In the genomic region with DNA sequence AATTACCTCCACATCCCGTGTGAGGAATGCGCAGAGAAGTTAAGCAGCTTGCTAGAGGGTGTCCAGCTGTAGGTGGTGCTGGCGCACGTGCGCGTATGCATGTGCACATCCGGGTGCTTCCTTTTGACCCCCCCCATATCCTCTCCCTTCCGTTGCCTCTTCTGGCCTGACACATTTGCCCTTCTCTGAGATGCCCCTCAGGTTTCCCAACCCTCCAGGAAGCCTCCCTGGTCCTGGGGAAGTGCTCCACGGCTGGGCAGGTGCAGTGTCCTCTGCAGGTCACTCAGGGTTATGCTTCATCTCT, we compare ENCODE assay signal across 22 mouse cellular contexts. TPM values are rescaled to one million over a fixed set of nuclear protein-coding genes. Genes with fewer than 3 reads are reported as not detected.
DNase-seq lines count a peak whose midpoint lies in the region; ATAC-seq and TF ChIP-seq lines count a peak whose summit lies in the region.
"Had no signal": no experiment of that assay in that cellular context is flagged by ENCODE, and none has a peak within 500 bp of the region (broad histone marks: within the 10 kb centered on the region; RNA-seq: fewer than 3 reads in every experiment).

No protein-coding gene starts in this region.

- no peak overlapping the region for H3K4me3 ChIP-seq in heart, embryonic 14.5 days (ENCODE audit: control insufficient read depth in 1 of 2, insufficient read depth in 1 of 2, low read depth in 1 of 2, low read length in 2 of 2)
- no peak overlapping the region for H3K4me3 ChIP-seq in cerebellum, adult 2 months (replicated peaks; ENCODE audit: insufficient read depth, low read depth, low read length)
- H3K4me3 ChIP-seq: embryonic facial prominence, embryonic 15.5 days; liver, embryonic 15.5 days; neural tube, embryonic 13.5 days had no signal

- H3K9ac ChIP-seq in heart, embryonic 14.5 days (ENCODE audit: low read length) = peak overlapping the region; percentile 55; the same call in 1 of the 2 replicates
- H3K9ac ChIP-seq: embryonic facial prominence, embryonic 15.5 days; liver, embryonic 15.5 days; neural tube, embryonic 13.5 days had no signal

- TF ChIP-seq CTCF in cerebellum, adult 2 months (IDR thresholded peaks at IDR 0.05; ENCODE audit: borderline replicate concordance, insufficient read depth, low read depth, low read length) = no peak

- no peaks in the 10 kb centered on the region for H3K9me3 ChIP-seq in heart, embryonic 14.5 days (ENCODE audit: control insufficient read depth, low read length)
- H3K9me3 ChIP-seq: embryonic facial prominence, embryonic 15.5 days; G1E; liver, embryonic 15.5 days; neural tube, embryonic 13.5 days had no signal

- H3K36me3 ChIP-seq in heart, embryonic 14.5 days (ENCODE audit: control insufficient read depth, insufficient read depth, low read length) = no peaks in the 10 kb centered on the region
- H3K36me3 ChIP-seq: embryonic facial prominence, embryonic 15.5 days; G1E; liver, embryonic 15.5 days; neural tube, embryonic 13.5 days had no signal

- H3K4me1 ChIP-seq in heart, embryonic 14.5 days (ENCODE audit: control insufficient read depth in 2 of 2, insufficient read depth in 2 of 2, low read length in 2 of 2) = peaks cover 50 to 65% of the 10 kb centered on the region in 2 experiments
- peaks cover 38% of the 10 kb centered on the region for H3K4me1 ChIP-seq in cerebellum, adult 2 months (ENCODE audit: control insufficient read depth, insufficient read depth, low read length)
- H3K4me1 ChIP-seq: liver, embryonic 15.5 days had no signal

- TF ChIP-seq POLR2A in cerebellum, adult 2 months (IDR thresholded peaks at IDR 0.05; ENCODE audit: borderline replicate concordance, insufficient read depth, low read length) = no peak

- H3K27ac ChIP-seq in heart, embryonic 14.5 days (replicated peaks in 1 of 2; ENCODE audit: control insufficient read depth in 1 of 2, insufficient read depth in 1 of 2, low read depth in 2 of 2, low read length in 2 of 2) = peak overlapping the region; percentile 88 to 96
- H3K27ac ChIP-seq in cerebellum, adult 2 months (ENCODE audit: insufficient read depth, low read length) = no peak overlapping the region
- H3K27ac ChIP-seq: embryonic facial prominence, embryonic 15.5 days; liver, embryonic 15.5 days; neural tube, embryonic 13.5 days had no signal

- ATAC-seq in heart, embryonic 14.5 days (ENCODE audit: insufficient number of reproducible peaks, insufficient read depth, low FRiP score, low read depth) = no peak
- ATAC-seq: forebrain, embryonic 14.5 days; intestine, postnatal 0 days had no signal

- no peak for DNase-seq in heart, postnatal 4 days
- peak; percentile 56 for DNase-seq in CD4-positive helper T cell, adult 2 months (ENCODE audit: low read depth, low spot score)
- DNase-seq in induced T-regulatory cell, adult 2 months (ENCODE audit: low read depth) = peak; percentile 59
- DNase-seq in thymus, adult 18-20 months = peak; percentile 62 to 75
- no peak for DNase-seq in MN1 (ENCODE audit: low spot score)
- DNase-seq in cerebellum, adult 8-10 months = no peak
- DNase-seq in cerebellum, adult 2 months = no peak
- DNase-seq: adrenal gland, postnatal 36 days; gastrocnemius, postnatal 25 days; kidney, postnatal 36 days; layer of hippocampus, postnatal 36 days; lung, postnatal 36 days; midbrain, embryonic 14.5 days; right cerebral cortex, adult 18-20 months had no signal

- H3K27me3 ChIP-seq in heart, embryonic 14.5 days (ENCODE audit: control insufficient read depth, insufficient read depth, low read length) = peaks cover 5% of the 10 kb centered on the region; the same call in 1 of the 2 replicates
- no peaks in the 10 kb centered on the region for H3K27me3 ChIP-seq in cerebellum, adult 2 months (ENCODE audit: control insufficient read depth, insufficient read depth, low read length)
- H3K27me3 ChIP-seq: embryonic facial prominence, embryonic 15.5 days; liver, embryonic 15.5 days; neural tube, embryonic 13.5 days had no signal

- WGBS in heart, embryonic 14.5 days = 85% methylated on average over 9 of the region's 9 CpGs
- 87% methylated on average over 9 of the region's 9 CpGs for WGBS in cerebellum, adult 2 months

- H3K4me2 ChIP-seq in heart, embryonic 14.5 days (ENCODE audit: low read length) = no peak overlapping the region
- H3K4me2 ChIP-seq: embryonic facial prominence, embryonic 15.5 days; liver, embryonic 15.5 days; neural tube, embryonic 13.5 days had no signal

RNA-seq across cellular contexts. Expression of gene Camk1g, which starts 33.1 kb away (rescaled TPM):
- polyA plus RNA-seq in heart, embryonic 14.5 days (2014; fragmentation: Nextera tagmentation; extraction: Ambion mirVana) = 9.4 and 9.9 TPM in 2 replicates
- total RNA-seq in heart, postnatal 4 days (2021) = 1 to 10 TPM; 3.9 to 4.1 TPM
- 23.4 and 26.4 TPM in 2 replicates for polyA plus RNA-seq in cerebellum, adult 2 months (2012; rRNA removed)
- total RNA-seq: G1E; hematopoietic stem cell, adult 5-6 weeks had no signal
- polyA plus RNA-seq: G1E had no signal

Comparison
In these comparisons a context has a peak if more than half of its experiments do, and no peak if none do; other contexts are left out.
1. DNase-seq: peak in CD4-positive helper T cell, adult 2 months (single experiment), induced T-regulatory cell, adult 2 months (single experiment) and thymus, adult 18-20 months (2 of 2); none in heart, postnatal 4 days (single experiment), MN1 (single experiment), cerebellum, adult 8-10 months (single experiment) and cerebellum, adult 2 months (0 of 2).